Mouse (Mus musculus) heart, embryonic 14.5 days (tissue): ENCODE data around the gene Iqcj. TPM values are rescaled to one million over a fixed set of nuclear protein-coding genes. Genes with fewer than 3 reads are reported as not detected.

Experiments used
- ATAC-seq: fragments of 200-750 bp; cut with Nextera tagmentation; 2 replicates; pipeline ENCODE4 v1.8.0; 2017; ENCODE audit warnings: low read depth, moderate TSS enrichment; ENCODE audit not compliant: insufficient number of reproducible peaks, insufficient read depth, low FRiP score
- H3K27ac ChIP-seq, 2 experiments: fragments of 200-500 bp in 1 of 2; fragments of 300-500 bp in 1 of 2; sonication (generic) in 1 of 2; replicated peaks in 1 of 2; 2 replicates each; pipeline ENCODE4 v1.5.1; 2012 to 2014; ENCODE audit warnings: low read depth in 2 of 2, low read length in 2 of 2, control low read depth in 1 of 2, mild to moderate bottlenecking in 1 of 2, mixed read lengths in 1 of 2; ENCODE audit not compliant: control insufficient read depth in 1 of 2, insufficient read depth in 1 of 2
- H3K27me3 ChIP-seq: fragments of 300-500 bp; sonication (generic); 2 replicates; pipeline ENCODE4 v1.6.1; 2014; ENCODE audit warnings: mild to moderate bottlenecking, low read length, control low read depth; ENCODE audit not compliant: control insufficient read depth, insufficient read depth
- H3K36me3 ChIP-seq: fragments of 300-500 bp; sonication (generic); 2 replicates; pipeline ENCODE4 v1.6.1; 2014; ENCODE audit warnings: mild to moderate bottlenecking, control low read depth, low read length, mixed read lengths; ENCODE audit not compliant: control insufficient read depth, insufficient read depth
- H3K4me1 ChIP-seq, 2 experiments: fragments of 200-500 bp in 1 of 2; fragments of 300-500 bp in 1 of 2; sonication (generic) in 1 of 2; 2 replicates each; pipeline ENCODE4 v1.6.1; 2012 to 2014; ENCODE audit warnings: low read length in 2 of 2, control low read depth in 1 of 2, mixed read lengths in 1 of 2; ENCODE audit not compliant: control insufficient read depth in 2 of 2, insufficient read depth in 2 of 2
- H3K4me2 ChIP-seq: fragments of 300-500 bp; sonication (generic); 2 replicates; pipeline ENCODE4 v1.6.1; 2014; ENCODE audit warnings: mild to moderate bottlenecking, low read length
- H3K4me3 ChIP-seq, 2 experiments: fragments of 200-500 bp in 1 of 2; fragments of 300-500 bp in 1 of 2; sonication (generic) in 1 of 2; 2 replicates each; pipeline ENCODE4 v1.5.1; 2012 to 2014; ENCODE audit warnings: low read length in 2 of 2, mild to moderate bottlenecking in 2 of 2, control low read depth in 1 of 2, low read depth in 1 of 2, moderate library complexity in 1 of 2; ENCODE audit not compliant: control insufficient read depth in 1 of 2, insufficient read depth in 1 of 2
- H3K9ac ChIP-seq: fragments of 300-500 bp; sonication (generic); 2 replicates; pipeline ENCODE4 v1.6.1; 2014; ENCODE audit warnings: mild to moderate bottlenecking, low read length
- H3K9me3 ChIP-seq: fragments of 300-500 bp; sonication (generic); 2 replicates; pipeline ENCODE4 v1.6.1; 2016; ENCODE audit warnings: low read length, control low read depth; ENCODE audit not compliant: control insufficient read depth
- WGBS: fragments of 180-500 bp; shearing (Covaris S2); extraction: QIAGEN DNeasy Blood & Tissue Kit; methylation state at CpG from one replicate; pipeline ENCODE4 v1.1.7; 2014; 5-methylcytosine and 5-hydroxymethylcytosine counted together
- polyA plus RNA-seq: library from polyadenylated mRNA; unstranded; fragments of >200 nt; fragmentation: Nextera tagmentation; extraction: Ambion mirVana; gene quantifications from 2 replicates; pipeline ENCODE4 v1.2.1, GENCODE M21; 2014

The Iqcj gene
- polyA plus RNA-seq, 1 experiment from 2014 or later, result not detected

- ATAC-seq, result no peak
- H3K4me1 ChIP-seq, result no peaks in the 10 kb centered on the region
- H3K9me3 ChIP-seq, result no peaks in the 10 kb centered on the region
- no peak overlapping the region for H3K4me2 ChIP-seq
- 44% methylated on average over 5 of the region's 5 CpGs for WGBS
- no peak overlapping the region for H3K9ac ChIP-seq
- no peaks in the 10 kb centered on the region for H3K27me3 ChIP-seq
- H3K4me3 ChIP-seq, result no peak overlapping the region
- H3K27ac ChIP-seq, result no peak overlapping the region
- no peaks in the 10 kb centered on the region for H3K36me3 ChIP-seq
Measured at GRCm38 (mm10) chr3:67954459-67955065, 62.5 kb downstream of the Iqcj start.

GRCm38 (mm10) chr3:67959672-67960071, 67.7 kb downstream of the Iqcj start:
- Histone ChIP-seq H3K36me3 (no peaks in the 10 kb centered on the region), H3K4me3 (no peak overlapping the region), H3K4me2 (no peak overlapping the region), H3K9me3 (no peaks in the 10 kb centered on the region), H3K4me1 (no peaks in the 10 kb centered on the region), H3K9ac (no peak overlapping the region), H3K27ac (no peak overlapping the region), H3K27me3 (no peaks in the 10 kb centered on the region)
- WGBS, result 61% methylated on average over 7 of the region's 7 CpGs
- no peak for ATAC-seq

- H3K4me2 ChIP-seq, result no peak overlapping the region
- H3K27me3 ChIP-seq, result no peaks in the 10 kb centered on the region
- no peak overlapping the region for H3K27ac ChIP-seq
- no peaks in the 10 kb centered on the region for H3K9me3 ChIP-seq
- H3K36me3 ChIP-seq, result no peaks in the 10 kb centered on the region
- no peaks in the 10 kb centered on the region for H3K4me1 ChIP-seq
- no peak overlapping the region for H3K4me3 ChIP-seq
- 33% methylated on average over 3 of the region's 3 CpGs for WGBS
- H3K9ac ChIP-seq, result no peak overlapping the region
- ATAC-seq, result no peak
Measured at GRCm38 (mm10) chr3:67960133-67960532, 68.1 kb downstream of the Iqcj start.

- Histone ChIP-seq H3K9me3 (no peaks in the 10 kb centered on the region), H3K27me3 (no peaks in the 10 kb centered on the region), H3K27ac (no peak overlapping the region), H3K4me1 (no peaks in the 10 kb centered on the region), H3K4me2 (no peak overlapping the region), H3K36me3 (no peaks in the 10 kb centered on the region), H3K4me3 (no peak overlapping the region), H3K9ac (no peak overlapping the region)
- ATAC-seq, result no peak
Measured at GRCm38 (mm10) chr3:67960727-67961126, 68.7 kb downstream of the Iqcj start.

- Histone ChIP-seq H3K27ac (no peak overlapping the region), H3K4me2 (no peak overlapping the region), H3K4me1 (no peaks in the 10 kb centered on the region), H3K27me3 (no peaks in the 10 kb centered on the region), H3K4me3 (no peak overlapping the region), H3K36me3 (no peaks in the 10 kb centered on the region), H3K9ac (no peak overlapping the region), H3K9me3 (no peaks in the 10 kb centered on the region)
- WGBS, result 73% methylated on average over 6 of the region's 6 CpGs
- no peak for ATAC-seq
Measured at GRCm38 (mm10) chr3:67961934-67962639, 70.1 kb downstream of the Iqcj start.

- H3K4me1 ChIP-seq, result no peaks in the 10 kb centered on the region
- 75% methylated on average over 2 of the region's 2 CpGs for WGBS
- H3K27me3 ChIP-seq, result no peaks in the 10 kb centered on the region
- no peak for ATAC-seq
- H3K4me3 ChIP-seq, result no peak overlapping the region
- no peaks in the 10 kb centered on the region for H3K36me3 ChIP-seq
- no peak overlapping the region for H3K9ac ChIP-seq
- no peak overlapping the region for H3K27ac ChIP-seq
- no peak overlapping the region for H3K4me2 ChIP-seq
- no peaks in the 10 kb centered on the region for H3K9me3 ChIP-seq
Measured at GRCm38 (mm10) chr3:67974340-67974998, 82.4 kb downstream of the Iqcj start.

GRCm38 (mm10) chr3:67980006-67980405, 88.0 kb downstream of the Iqcj start:
- Histone ChIP-seq H3K27me3 (no peaks in the 10 kb centered on the region), H3K4me1 (peaks cover 0 to 3% of the 10 kb centered on the region in 2 experiments; a peak in 1 of 4 replicates), H3K4me2 (no peak overlapping the region), H3K4me3 (no peak overlapping the region), H3K9me3 (no peaks in the 10 kb centered on the region), H3K36me3 (no peaks in the 10 kb centered on the region), H3K27ac (no peak overlapping the region), H3K9ac (no peak overlapping the region)
- ATAC-seq, result no peak
- 71% methylated on average over 1 of the region's 1 CpGs for WGBS
